Mouse (Mus musculus): ENCODE results near the gene Hist1h3f. TPM values are rescaled to one million over a fixed set of nuclear protein-coding genes. Genes with fewer than 3 reads are reported as not detected.

The Hist1h3f gene
- total RNA-seq (2021) = 10 to 100 TPM; 19.7 to 24.2 TPM
- long read RNA-seq, experiment 1, partial matches to known transcripts = 0 of 1 reads
- long read RNA-seq, experiment 1, other reads (novel, unspliced or antisense) = 1 of 1 reads
- long read RNA-seq, experiment 2 = 0 reads

DNA sequence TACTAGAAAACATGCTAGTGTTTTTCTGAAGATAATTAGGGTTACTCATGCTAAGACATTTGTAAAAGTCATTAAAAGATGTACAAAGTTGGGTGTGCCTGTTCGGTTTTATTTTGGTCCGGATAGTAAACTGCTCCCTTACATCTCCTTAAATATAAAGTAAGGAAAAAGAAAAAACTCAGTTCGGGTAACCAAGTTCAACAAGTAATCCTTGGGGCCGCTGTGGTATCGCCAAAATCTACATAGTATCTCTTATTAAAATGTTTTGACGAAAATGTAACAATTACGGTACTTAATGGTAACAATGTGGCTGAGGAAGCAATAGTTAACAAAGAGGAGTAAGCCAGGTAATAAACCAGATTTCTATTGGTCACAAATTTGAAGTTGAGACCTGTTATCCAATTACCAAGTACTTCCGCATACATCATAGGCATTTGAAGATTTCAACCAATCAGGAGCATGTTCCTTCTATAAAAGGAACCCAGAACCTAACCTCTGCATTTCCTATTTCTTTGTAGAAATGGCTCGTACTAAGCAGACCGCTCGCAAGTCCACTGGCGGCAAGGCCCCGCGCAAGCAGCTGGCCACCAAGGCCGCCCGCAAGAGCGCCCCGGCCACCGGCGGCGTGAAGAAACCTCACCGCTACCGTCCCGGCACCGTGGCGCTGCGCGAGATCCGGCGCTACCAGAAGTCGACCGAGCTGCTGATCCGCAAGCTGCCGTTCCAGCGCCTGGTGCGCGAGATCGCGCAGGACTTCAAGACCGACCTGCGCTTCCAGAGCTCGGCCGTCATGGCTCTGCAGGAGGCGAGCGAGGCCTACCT lies at the start of gene Hist1h3f:
Gene Hist1h3f, plus strand, starts transcription at position 88 of the 822 bp plus-strand sequence.
- DNase-seq (ENCODE audit: low spot score in 2 of 2) = peak; percentile 77 to 95

DNA sequence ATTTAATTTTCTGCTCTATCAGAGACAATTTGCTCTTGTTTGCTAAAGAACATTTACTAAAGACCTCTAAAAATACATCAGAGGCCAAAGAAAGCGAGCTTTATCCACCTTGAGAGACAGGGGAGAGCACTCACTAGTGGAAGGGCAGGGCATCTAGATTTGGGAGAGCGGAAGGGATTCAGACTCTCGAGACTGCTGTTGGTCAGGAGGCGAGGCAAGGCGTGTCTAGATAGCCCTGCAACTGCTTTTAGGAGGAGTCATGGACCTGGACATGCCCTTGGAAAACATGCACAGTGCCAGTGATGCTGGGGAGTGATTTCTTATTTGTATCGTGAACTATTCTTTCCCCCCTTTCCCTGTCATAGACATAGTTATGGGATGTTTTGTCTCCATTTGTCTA lies 48.3 kb upstream of the Hist1h3f start:
- no peak for DNase-seq (ENCODE audit: low spot score in 2 of 2)

DNA sequence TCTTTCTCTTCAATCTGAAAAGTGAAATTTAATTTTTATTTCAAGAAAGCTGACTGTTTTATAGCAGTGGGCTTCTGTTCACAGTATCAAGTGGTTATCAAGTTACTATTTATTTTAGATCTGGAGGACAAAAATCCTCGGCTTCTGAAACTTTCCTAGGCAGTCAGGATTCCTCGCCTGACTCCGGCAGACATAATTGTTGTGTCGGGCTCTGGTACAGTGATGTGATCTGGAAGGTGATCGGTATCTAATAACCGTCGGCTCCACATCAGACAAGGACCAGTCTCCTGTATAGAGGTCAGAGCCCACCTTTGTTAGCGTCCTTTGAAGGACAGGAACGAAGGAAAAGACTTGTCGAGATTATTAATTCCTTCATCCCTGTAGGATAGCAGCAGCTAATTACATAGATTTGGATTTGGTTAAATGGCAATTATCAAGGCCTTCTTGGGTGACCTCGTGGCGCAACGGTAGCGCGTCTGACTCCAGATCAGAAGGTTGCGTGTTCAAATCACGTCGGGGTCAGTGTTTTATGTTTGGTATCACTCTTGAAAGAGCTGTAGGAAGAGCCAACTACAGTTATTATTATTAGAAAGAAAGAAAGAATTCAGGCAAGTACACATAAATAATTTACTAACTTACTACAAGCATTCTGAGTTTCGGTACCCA lies 46.1 kb upstream of the Hist1h3f start:
- peak; percentile 46 to 57 for DNase-seq (ENCODE audit: low spot score in 2 of 2)

- no peak for DNase-seq (ENCODE audit: low spot score in 2 of 2)
Measured at GRCm38 (mm10) chr13:23498653-23499052, 45.2 kb upstream of the Hist1h3f start.

DNA sequence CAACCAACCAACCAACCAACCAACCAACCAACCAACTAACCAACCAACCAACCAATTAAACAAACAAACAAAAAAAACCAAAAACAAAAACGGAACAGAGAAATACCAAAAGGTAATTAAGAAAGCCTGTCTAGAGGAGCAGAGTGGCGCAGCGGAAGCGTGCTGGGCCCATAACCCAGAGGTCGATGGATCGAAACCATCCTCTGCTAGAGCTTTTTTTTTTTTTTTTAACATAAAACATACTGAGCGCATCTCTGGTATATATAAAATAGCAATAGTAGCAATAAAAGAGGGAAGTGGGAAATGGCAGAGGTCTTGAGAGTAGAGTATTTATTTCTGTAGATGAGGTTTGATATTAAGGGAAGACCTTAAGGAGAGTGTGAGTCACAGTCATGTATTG lies 43.9 kb upstream of the Hist1h3f start:
- no peak for DNase-seq (ENCODE audit: low spot score in 2 of 2)

GRCm38 (mm10) chr13:23500424-23501200 lies 43.2 kb upstream of the Hist1h3f start:
- peak; percentile 59 to 84 for DNase-seq (ENCODE audit: low spot score in 2 of 2)

DNA sequence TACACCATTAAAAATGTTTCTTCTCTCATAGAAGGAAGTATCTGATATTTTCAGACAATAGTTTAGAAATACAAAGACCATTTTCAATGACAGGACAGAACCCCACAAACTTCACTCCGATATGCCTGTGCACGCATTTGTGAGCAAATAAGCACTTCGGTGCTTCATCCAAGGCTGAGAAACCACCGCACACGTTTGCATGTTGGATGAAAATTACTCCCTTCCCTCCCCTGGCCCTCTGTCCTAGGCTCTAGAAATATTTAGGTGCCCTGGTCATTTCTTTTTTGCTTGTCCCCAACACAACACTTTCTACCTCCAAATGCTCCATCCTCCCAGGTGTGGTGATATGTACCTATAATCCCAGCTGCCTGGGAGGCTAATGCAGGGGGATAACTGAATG lies 42.3 kb upstream of the Hist1h3f start:
- no peak for DNase-seq (ENCODE audit: low spot score in 2 of 2)

- DNase-seq (ENCODE audit: low spot score in 2 of 2) = no peak
Measured at GRCm38 (mm10) chr13:23502031-23502567, 41.8 kb upstream of the Hist1h3f start.

DNA sequence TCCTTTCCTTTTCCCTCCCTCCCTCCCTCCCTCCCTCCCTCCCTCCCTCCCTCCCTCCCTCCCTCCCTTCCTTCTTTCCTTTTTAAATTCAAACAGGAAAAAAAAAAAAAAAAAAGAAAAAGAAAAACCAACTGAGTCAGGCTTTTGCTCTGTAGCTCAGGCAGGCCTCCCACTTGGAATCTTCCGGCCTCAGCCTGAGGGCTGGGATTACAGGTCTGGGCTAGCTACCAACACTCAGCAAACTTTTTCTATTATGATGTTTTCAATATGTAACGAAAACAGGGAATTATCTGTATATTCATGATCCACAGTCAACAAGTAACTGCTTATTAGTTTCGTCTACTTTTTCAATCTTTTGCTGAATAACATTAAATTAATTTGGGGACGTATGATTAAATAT lies 40.9 kb upstream of the Hist1h3f start:
- no peak for DNase-seq (ENCODE audit: low spot score in 2 of 2)

DNA sequence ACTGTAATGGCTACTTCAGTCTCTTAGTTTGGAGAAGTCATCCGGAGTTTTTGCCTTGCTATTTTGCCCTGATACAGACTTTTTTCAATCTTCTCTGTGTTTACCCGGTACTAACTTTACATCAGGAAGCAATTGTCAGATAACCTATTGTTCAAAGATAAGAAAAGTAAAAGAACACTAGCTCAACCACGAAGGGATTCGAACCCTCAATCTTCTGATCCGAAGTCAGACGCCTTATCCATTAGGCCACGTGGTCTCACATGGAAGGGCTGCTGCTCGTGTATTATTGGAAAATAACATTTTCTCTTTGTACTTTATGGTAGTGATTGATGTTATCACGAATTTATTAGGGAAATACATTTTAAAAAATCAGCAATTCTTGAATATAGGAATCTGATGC lies 40.1 kb upstream of the Hist1h3f start:
- peak in 1 of 2 experiments; percentile 81 for DNase-seq (ENCODE audit: low spot score in 2 of 2)

GRCm38 (mm10) chr13:23505662-23506345 lies 38.0 kb upstream of the Hist1h3f start:
- DNase-seq (ENCODE audit: low spot score in 2 of 2) = no peak

DNA sequence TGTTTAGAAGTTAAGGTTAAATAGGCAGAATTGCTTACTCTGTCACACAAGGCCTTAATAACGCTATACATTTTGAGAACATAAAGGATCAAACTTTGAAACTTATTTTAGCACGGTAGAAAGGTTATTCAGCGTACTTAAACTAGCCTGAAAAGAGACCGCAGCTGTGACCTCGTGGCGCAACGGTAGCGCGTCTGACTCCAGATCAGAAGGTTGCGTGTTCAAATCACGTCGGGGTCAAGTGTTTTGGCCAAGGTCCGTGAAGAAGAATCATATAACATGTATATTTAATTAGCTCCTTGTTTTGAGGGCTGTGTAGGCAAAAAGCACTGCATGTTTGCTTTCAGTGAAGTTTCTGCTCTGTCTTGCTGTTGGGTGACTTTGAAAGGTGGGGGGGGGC lies 37.5 kb upstream of the Hist1h3f start:
- DNase-seq (ENCODE audit: low spot score in 2 of 2) = peak in 1 of 2 experiments; percentile 44

DNA sequence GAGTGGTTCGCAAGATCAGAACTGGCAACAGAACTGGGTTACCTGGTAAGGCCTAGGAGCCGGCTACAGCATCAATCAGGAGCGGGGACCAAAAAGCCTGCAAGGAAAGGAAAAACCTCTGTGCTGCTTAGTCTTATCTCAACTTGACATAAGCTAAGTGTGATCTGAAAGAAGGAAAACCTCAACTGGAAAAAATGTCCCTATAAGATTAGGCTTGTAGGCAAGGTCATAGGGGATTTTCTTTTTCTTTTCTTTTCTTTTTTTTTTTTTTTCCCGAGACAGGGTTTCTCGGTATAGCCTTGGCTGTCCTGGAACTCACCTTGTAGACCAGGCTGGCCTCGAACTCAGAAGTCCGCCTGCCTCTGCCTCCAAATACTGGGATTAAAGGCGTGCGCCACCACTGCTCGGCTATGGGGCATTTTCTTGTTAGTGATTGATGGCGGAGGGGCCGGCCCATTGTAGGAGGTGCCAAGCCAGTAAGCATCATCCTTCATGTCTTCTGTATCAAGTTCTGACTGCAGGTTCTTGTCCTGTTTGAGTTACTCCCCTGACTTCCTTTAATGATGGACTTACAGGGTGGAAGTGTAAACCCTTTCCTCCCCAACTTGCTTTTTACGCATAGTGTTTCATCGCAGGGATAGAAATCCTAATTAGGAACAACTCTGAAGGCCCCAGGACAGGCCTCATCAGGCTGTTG lies 36.9 kb upstream of the Hist1h3f start:
- no peak for DNase-seq (ENCODE audit: low spot score in 2 of 2)

DNA sequence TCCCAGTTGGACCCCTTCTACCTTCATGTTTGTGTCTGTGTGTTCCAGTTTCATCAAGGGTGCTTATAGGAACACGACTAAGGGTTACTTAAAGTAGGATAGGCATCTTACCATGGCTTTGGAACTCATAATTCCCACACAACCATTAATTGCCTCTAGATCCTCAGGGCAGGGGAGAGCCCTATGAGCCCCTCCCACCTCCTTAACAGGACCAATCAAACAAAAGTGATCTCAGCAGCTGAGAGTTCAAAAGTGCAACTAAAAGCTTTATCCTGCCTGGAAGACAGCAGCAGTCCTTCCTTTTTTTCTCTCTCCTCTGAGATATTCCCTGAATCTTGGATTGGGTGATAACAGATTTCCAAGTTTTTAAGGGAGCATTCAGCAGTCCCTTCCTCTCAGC lies 33.7 kb upstream of the Hist1h3f start:
- no peak for DNase-seq (ENCODE audit: low spot score in 2 of 2)

DNA sequence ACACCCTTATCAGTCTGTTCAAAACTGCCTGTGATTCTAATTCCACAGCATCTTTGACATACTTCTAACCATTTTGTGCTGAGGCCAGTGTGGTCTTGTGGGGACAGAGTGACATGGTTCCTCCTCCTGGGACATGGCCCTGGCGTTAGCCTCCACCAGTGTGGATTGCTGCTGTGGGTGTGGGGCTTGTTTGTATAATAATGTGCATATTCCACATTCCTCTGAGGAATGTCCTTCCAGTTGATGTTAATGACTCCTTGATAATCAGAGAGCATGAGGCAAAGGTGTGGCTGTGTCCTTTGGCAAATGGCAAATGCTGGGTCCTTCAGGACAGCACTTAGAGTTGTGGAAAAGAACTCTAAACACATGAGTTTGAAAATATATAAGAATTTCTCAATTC lies 30.3 kb upstream of the Hist1h3f start:
- DNase-seq (ENCODE audit: low spot score in 2 of 2) = no peak

- DNase-seq (ENCODE audit: low spot score in 2 of 2) = no peak
Measured at GRCm38 (mm10) chr13:23515281-23515680, 28.6 kb upstream of the Hist1h3f start.

- DNase-seq (ENCODE audit: low spot score in 2 of 2) = no peak
Measured at GRCm38 (mm10) chr13:23515826-23516620, 27.8 kb upstream of the Hist1h3f start.

DNA sequence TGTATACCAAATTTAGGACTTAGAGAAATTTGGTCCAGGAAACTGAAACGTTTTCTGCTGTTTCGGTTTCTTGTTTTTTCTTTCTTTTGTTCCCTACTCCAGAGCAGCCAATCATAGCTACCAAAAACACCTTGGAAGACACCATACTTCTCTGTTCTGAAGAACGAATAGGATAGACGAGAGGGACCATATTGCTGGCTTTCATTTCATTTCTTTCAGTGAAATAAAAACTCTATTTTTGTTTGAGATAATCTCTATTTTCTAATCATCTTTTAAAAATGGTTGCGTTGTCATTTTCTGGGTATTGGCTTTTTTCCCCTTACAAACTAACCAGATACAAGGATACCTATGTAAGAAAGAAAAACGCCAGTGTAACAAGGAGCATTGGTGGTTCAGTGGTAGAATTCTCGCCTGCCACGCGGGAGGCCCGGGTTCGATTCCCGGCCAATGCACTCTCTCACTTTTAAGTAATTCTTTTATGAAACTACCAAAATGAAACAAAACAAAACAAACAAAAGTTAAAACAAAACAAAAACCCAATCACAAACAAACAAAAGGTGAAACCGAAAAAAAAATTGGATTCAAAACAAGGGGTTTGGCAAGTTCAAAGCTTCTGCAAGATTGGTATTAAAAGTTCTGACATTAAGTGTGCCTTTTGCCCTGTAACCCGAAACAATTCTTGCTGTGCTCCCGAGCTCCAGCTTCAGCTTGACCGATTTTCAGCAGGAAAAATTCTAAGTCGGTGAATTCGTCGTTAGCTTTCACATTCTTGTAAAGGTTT lies 26.8 kb upstream of the Hist1h3f start:
- DNase-seq (ENCODE audit: low spot score in 2 of 2) = peak; percentile 68 to 89
